Mouse (Mus musculus) testis, postnatal 10 days (tissue): ENCODE results near the gene Med15.
"Not testable (repeated sequence)": the region's sequence is repeated elsewhere in the genome, so short reads cannot be mapped to it uniquely, and the experiment has no call there.

Source experiments
- DNase-seq: peaks from one replicate; pipeline ENCODE4 v3.0.0; 2021; ENCODE audit warnings: low spot score

Gene Med15

GRCm38 (mm10) chr16:17614740-17615139, 118.0 kb downstream of the Med15 start:
- not testable (repeated sequence) for DNase-seq

GRCm38 (mm10) chr16:17611383-17611782, 121.3 kb downstream of the Med15 start:
- DNase-seq, result no peak

GRCm38 (mm10) chr16:17605684-17606083, 127.0 kb downstream of the Med15 start:
- DNase-seq, result no peak

- no peak for DNase-seq
These were observed 127.8 kb downstream of the Med15 start for GRCm38 (mm10) chr16:17604941-17605340.
